Mouse (Mus musculus) liver, postnatal 0 days (tissue): ENCODE measurements at regions not wholly inside any gene's neighbourhood (a gene's known extent, or its start where the extent isn't known, plus 50 kb on each side); places are given as distances from the start of the nearest gene placed in this dataset.
A peak's percentile ranks its signal among the peaks of the same experiment; 100 is the strongest.

Source experiments
- CTCF ChIP-seq: sonication (generic); IDR thresholded peaks from 2 replicates; pipeline ENCODE4 v1.5.1; 2016; ENCODE audit warnings: antibody characterized with exemption, low read depth
- EP300 ChIP-seq: IDR thresholded peaks from 2 replicates; pipeline ENCODE4 v1.6.1; 2016; ENCODE audit warnings: antibody characterized with exemption, low read depth, mild to moderate bottlenecking

DNA sequence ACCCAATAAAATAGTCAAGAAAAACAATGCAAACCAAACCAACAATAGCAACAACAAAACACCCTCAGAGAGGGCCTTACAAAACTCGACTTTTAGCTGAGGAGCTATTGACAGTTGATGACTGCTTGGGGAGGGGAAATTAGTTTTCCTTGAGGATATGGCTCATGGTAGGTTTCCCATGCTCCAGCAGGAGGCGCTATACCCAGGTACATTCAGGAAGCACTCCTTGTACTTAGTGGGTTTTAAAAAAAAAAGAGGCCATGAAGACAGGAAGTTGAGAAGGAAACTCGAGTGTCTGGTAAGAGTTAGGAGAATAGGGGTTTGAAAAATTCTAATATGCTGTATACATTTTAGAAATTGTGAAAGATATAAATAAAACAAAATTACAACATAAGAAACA is 224.6 kb upstream of the Ppp2r3a start:
- no peak for TF ChIP-seq EP300
- peak; percentile 19 for TF ChIP-seq CTCF
